Mouse (Mus musculus) embryonic stem cell, embryonic (primary cell): Measurements from ENCODE around the gene Stk38.

Experiments
- CTCF ChIA-PET, 4 experiments: fragments of 300-600 bp in 2 of 4; fragments of 350-600 bp in 2 of 4; sonication (Branson Sonifier 250); formaldehyde crosslinking; loops; one replicate each; lab custom pipeline; 2022; ENCODE audit warnings: inconsistent platforms in 2 of 4; lab: Charles Lee
- POLR2A ChIA-PET, 4 experiments: fragments of 300-600 bp in 2 of 4; fragments of 350-600 bp in 2 of 4; sonication (Branson Sonifier 250); formaldehyde crosslinking; loops; one replicate each; lab custom pipeline; 2022; ENCODE audit warnings: antibody characterized with exemption in 4 of 4, inconsistent platforms in 1 of 4; lab: Charles Lee

Gene Stk38

GRCm38 (mm10) chr17:29007641-29008325 is at the start of gene Stk38:
Gene Stk38 (minus strand): TSS chr17:29007995.
- ChIA-PET CTCF (interaction anchor here (0.5 to 3.5 kb wide), 15 partner anchors 8 to 354 kb away, joined by 3 to 30 read pairs (median 5); no protein-coding TSS in a partner anchor), POLR2A (interaction anchor here (0.5 to 13.7 kb wide), 89 partner anchors 7 to 573 kb away, joined by 3 to 252 read pairs (median 5); partner anchors contain the start of genes Kctd20 (in 3 of the 4), Srsf3 (in 3 of the 4), Cdkn1a (in 2 of the 4) and Mapk14 (in 1 of the 4))

- POLR2A ChIA-PET, result interaction anchor here (0.6 to 40.2 kb wide), 59 partner anchors 8 to 1298 kb away, joined by 3 to 2765 read pairs (median 7); partner anchors contain the start of genes Cdkn1a (in 4 of the 4), Srsf3 (in 3 of the 4) and Ppil1 (in 1 of the 4)
Measured at GRCm38 (mm10) chr17:29057361-29057890, 49.6 kb upstream of the Stk38 start.

GRCm38 (mm10) chr17:29056699-29057151 is 48.9 kb upstream of the Stk38 start:
- POLR2A ChIA-PET, result interaction anchor here (0.6 to 40.2 kb wide), 83 partner anchors 9 to 1027 kb away, joined by 3 to 2765 read pairs (median 5); partner anchors contain the start of genes Cdkn1a (in 4 of the 4), Srsf3 (in 3 of the 4), Mapk14 (in 1 of the 4) and Ppil1 (in 1 of the 4)
- CTCF ChIA-PET, result interaction anchor here in 3 of 4 experiments (0.5 to 3.1 kb wide), 23 partner anchors 8 to 463 kb away, joined by 3 to 20 read pairs (median 4); no protein-coding TSS in a partner anchor

More at GRCm38 (mm10) chr17:29057361-29057890, 49.6 kb upstream of the Stk38 start:
- CTCF ChIA-PET, result interaction anchor here in 3 of 4 experiments (0.7 to 3.1 kb wide), 16 partner anchors 8 to 464 kb away, joined by 3 to 20 read pairs (median 5); no protein-coding TSS in a partner anchor

GRCm38 (mm10) chr17:29056207-29056606 is 48.4 kb upstream of the Stk38 start:
- ChIA-PET POLR2A (interaction anchor here (0.6 to 40.2 kb wide), 74 partner anchors 8 to 1027 kb away, joined by 3 to 2765 read pairs (median 5); partner anchors contain the start of genes Cdkn1a (in 4 of the 4), Srsf3 (in 3 of the 4), Mapk14 (in 1 of the 4) and Slc26a8 (in 1 of the 4)), CTCF (interaction anchor here in 3 of 4 experiments (0.5 to 3.1 kb wide), 13 partner anchors 10 to 1377 kb away, joined by 3 to 20 read pairs (median 4); no protein-coding TSS in a partner anchor)

GRCm38 (mm10) chr17:29055586-29055985 is 47.8 kb upstream of the Stk38 start:
- POLR2A ChIA-PET, result interaction anchor here (0.6 to 40.2 kb wide), 36 partner anchors 8 to 1028 kb away, joined by 3 to 2765 read pairs (median 10); partner anchors contain the start of genes Cdkn1a (in 3 of the 4), Srsf3 (in 2 of the 4) and Stk38 (in 1 of the 4)

GRCm38 (mm10) chr17:29054429-29054828 is 46.6 kb upstream of the Stk38 start:
- POLR2A ChIA-PET, result interaction anchor here (0.8 to 40.2 kb wide), 39 partner anchors 8 to 292 kb away, joined by 3 to 2765 read pairs (median 4); partner anchors contain the start of genes Cdkn1a (in 3 of the 4) and Srsf3 (in 3 of the 4)
- CTCF ChIA-PET, result interaction anchor here (0.6 to 3.1 kb wide), 11 partner anchors 10 to 117 kb away, joined by 3 to 17 read pairs (median 4); no protein-coding TSS in a partner anchor

More at GRCm38 (mm10) chr17:29055586-29055985, 47.8 kb upstream of the Stk38 start:
- CTCF ChIA-PET, result interaction anchor here in 3 of 4 experiments (0.5 to 3.1 kb wide), 10 partner anchors 10 to 1377 kb away, joined by 3 to 20 read pairs (median 4); no protein-coding TSS in a partner anchor

- CTCF ChIA-PET, result interaction anchor here (0.5 to 1.6 kb wide), 12 partner anchors 17 to 251 kb away, joined by 3 to 6 read pairs (median 4); no protein-coding TSS in a partner anchor
- POLR2A ChIA-PET, result interaction anchor here (0.8 to 40.2 kb wide), 46 partner anchors 8 to 293 kb away, joined by 3 to 2765 read pairs (median 4); partner anchors contain the start of genes Cdkn1a (in 3 of the 4) and Srsf3 (in 3 of the 4)
Measured at GRCm38 (mm10) chr17:29053841-29054240, 46.0 kb upstream of the Stk38 start.

GRCm38 (mm10) chr17:29053067-29053466 is 45.3 kb upstream of the Stk38 start:
- CTCF ChIA-PET, result interaction anchor here in 3 of 4 experiments (0.6 to 1.2 kb wide), 3 partner anchors 118 to 252 kb away, joined by 3 to 4 read pairs (median 3); no protein-coding TSS in a partner anchor
- POLR2A ChIA-PET, result interaction anchor here in 3 of 4 experiments (1.0 to 40.2 kb wide), 24 partner anchors 9 to 191 kb away, joined by 3 to 2765 read pairs (median 6); partner anchors contain the start of genes Cdkn1a (in 2 of the 3) and Srsf3 (in 2 of the 3)

GRCm38 (mm10) chr17:29050791-29051190 is 43.0 kb upstream of the Stk38 start:
- ChIA-PET CTCF (interaction anchor here (0.5 to 4.1 kb wide), 13 partner anchors 23 to 136 kb away, joined by 3 to 53 read pairs (median 6); no protein-coding TSS in a partner anchor), POLR2A (interaction anchor here (0.8 to 40.2 kb wide), 32 partner anchors 10 to 196 kb away, joined by 3 to 2765 read pairs (median 6); partner anchors contain the start of genes Srsf3 (in 3 of the 4), Cdkn1a (in 2 of the 4) and Rab44 (in 1 of the 4))

- ChIA-PET CTCF (interaction anchor here (0.6 to 4.1 kb wide), 37 partner anchors 9 to 433 kb away, joined by 3 to 53 read pairs (median 6); partner anchors contain the start of gene Srsf3 (in 1 of the 4)), POLR2A (interaction anchor here (0.6 to 40.2 kb wide), 35 partner anchors 9 to 439 kb away, joined by 3 to 2765 read pairs (median 11); partner anchors contain the start of genes Srsf3 (in 3 of the 4) and Cdkn1a (in 2 of the 4))
Measured at GRCm38 (mm10) chr17:29049923-29050322, 42.1 kb upstream of the Stk38 start.

- ChIA-PET CTCF (interaction anchor here (0.5 to 4.1 kb wide), 88 partner anchors 9 to 1731 kb away, joined by 3 to 53 read pairs (median 4); partner anchors contain the start of genes Cdkn1a (in 2 of the 4) and Srsf3 (in 1 of the 4)), POLR2A (interaction anchor here (0.5 to 40.2 kb wide), 72 partner anchors 9 to 967 kb away, joined by 3 to 2765 read pairs (median 5); partner anchors contain the start of genes Srsf3 (in 3 of the 4), Cdkn1a (in 2 of the 4), Mtch1 (in 1 of the 4) and Stk38 (in 1 of the 4))
Measured at GRCm38 (mm10) chr17:29049508-29049889, 41.7 kb upstream of the Stk38 start.

- POLR2A ChIA-PET, result interaction anchor here (0.5 to 40.2 kb wide), 78 partner anchors 7 to 1208 kb away, joined by 3 to 2765 read pairs (median 5); partner anchors contain the start of genes Cdkn1a (in 2 of the 4), Srsf3 (in 2 of the 4), Mtch1 (in 1 of the 4) and Stk38 (in 1 of the 4)
Measured at GRCm38 (mm10) chr17:29048748-29049507, 41.1 kb upstream of the Stk38 start.

GRCm38 (mm10) chr17:29047697-29048514 is 40.1 kb upstream of the Stk38 start:
- CTCF ChIA-PET, result interaction anchor here (0.6 to 4.1 kb wide), 21 partner anchors 21 to 323 kb away, joined by 3 to 53 read pairs (median 5); partner anchors contain the start of genes Cdkn1a (in 1 of the 4) and Fgd2 (in 1 of the 4)
- POLR2A ChIA-PET, result interaction anchor here (0.5 to 40.2 kb wide), 41 partner anchors 8 to 1207 kb away, joined by 3 to 2765 read pairs (median 10); partner anchors contain the start of genes Cdkn1a (in 2 of the 4) and Srsf3 (in 1 of the 4)

More at GRCm38 (mm10) chr17:29048748-29049507, 41.1 kb upstream of the Stk38 start:
- CTCF ChIA-PET, result interaction anchor here (0.5 to 4.1 kb wide), 95 partner anchors 9 to 1732 kb away, joined by 3 to 53 read pairs (median 4); partner anchors contain the start of genes Cdkn1a (in 2 of the 4) and Srsf3 (in 1 of the 4)

- ChIA-PET POLR2A (interaction anchor here (0.7 to 40.2 kb wide), 24 partner anchors 8 to 447 kb away, joined by 3 to 2765 read pairs (median 14); partner anchors contain the start of genes Cdkn1a (in 2 of the 4) and Srsf3 (in 2 of the 4)), CTCF (interaction anchor here in 3 of 4 experiments (0.8 to 1.3 kb wide), 3 partner anchors 49 to 314 kb away, joined by 3 read pairs; partner anchors contain the start of gene Fgd2 (in 1 of the 3))
Measured at GRCm38 (mm10) chr17:29046863-29047262, 39.1 kb upstream of the Stk38 start.
